ENCODE assay signal across 11 mouse cellular contexts in the genomic region with DNA sequence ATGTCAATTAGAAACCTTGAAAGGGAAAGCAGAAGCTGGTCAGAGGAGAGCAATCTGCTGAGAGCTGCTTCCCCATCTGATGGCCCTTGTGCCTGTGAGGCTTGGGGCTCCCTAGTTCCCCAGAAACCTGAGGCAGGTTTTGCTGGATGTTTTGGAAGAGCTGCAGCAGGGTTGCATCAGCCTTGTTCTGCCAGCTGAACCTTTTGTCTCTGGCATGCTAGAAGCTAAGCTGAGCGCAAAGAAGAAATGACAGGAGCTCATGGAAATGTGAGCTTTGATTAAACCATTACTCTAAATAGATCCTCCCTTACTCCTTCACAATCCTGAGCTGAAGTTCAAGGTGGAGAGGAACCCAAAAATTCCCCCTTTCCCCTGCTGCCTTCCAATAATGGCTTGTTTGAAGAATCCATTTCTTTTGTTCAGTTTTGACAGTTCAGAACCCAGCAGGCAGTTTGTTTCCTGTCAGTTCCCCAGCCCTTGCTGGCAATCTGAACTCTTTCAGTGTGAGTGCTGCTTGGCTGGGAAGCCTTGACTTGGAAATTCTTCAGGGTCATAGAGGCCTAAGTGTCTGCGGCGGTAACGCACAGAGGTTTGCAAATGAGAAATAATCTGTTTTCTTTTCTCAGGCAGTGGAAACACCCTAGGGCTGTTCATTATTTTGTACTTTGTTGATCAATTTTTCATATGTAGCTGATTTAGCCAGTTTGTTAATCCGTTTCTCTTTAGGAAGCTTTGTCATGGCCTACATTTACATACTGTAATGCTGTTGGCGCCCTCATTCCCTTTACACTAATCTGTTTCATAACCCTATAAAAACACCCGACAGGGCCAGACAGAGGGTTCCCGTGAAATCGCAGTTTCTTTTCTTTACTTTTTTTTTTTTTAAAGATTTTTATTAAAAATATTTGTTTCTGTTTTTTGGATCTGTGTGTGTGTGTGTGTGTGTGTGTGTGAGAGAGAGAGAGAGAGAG.
DNase-seq lines count a peak whose midpoint lies in the region; ATAC-seq lines count a peak whose summit lies in the region.
"Had no signal": no experiment of that assay in that cellular context is flagged by ENCODE, and none has a peak within 500 bp of the region (broad histone marks: within the 10 kb centered on the region; RNA-seq: fewer than 3 reads in every experiment).

No protein-coding gene starts in this region.

- H3K27me3 ChIP-seq in forebrain, embryonic 12.5 days, result no peaks in the 10 kb centered on the region
- H3K27me3 ChIP-seq in midbrain, embryonic 15.5 days (replicated peaks), result no peaks in the 10 kb centered on the region
- H3K27me3 ChIP-seq: limb, embryonic 15.5 days had no signal

- no peak overlapping the region for H3K9ac ChIP-seq in forebrain, embryonic 12.5 days
- no peak overlapping the region for H3K9ac ChIP-seq in midbrain, embryonic 15.5 days
- H3K9ac ChIP-seq: limb, embryonic 15.5 days had no signal

- no peak overlapping the region for H3K4me2 ChIP-seq in forebrain, embryonic 12.5 days
- H3K4me2 ChIP-seq in midbrain, embryonic 15.5 days, result no peak overlapping the region
- H3K4me2 ChIP-seq: limb, embryonic 15.5 days had no signal

- DNase-seq in left cerebral cortex, adult 11 months (ENCODE audit: low spot score), result peak; percentile 19
- no peak for DNase-seq in left cerebral cortex, adult 18-20 months (ENCODE audit: low spot score in 2 of 2)
- peak; percentile 32 for DNase-seq in embryo, embryonic 11 days
- no peak for DNase-seq in kidney, postnatal 25 days
- DNase-seq in adrenal gland, adult 8-10 months, result no peak
- DNase-seq: heart, adult 2 months; kidney, adult 8-10 months; spleen, adult 18-20 months had no signal

- H3K27ac ChIP-seq in forebrain, embryonic 12.5 days, result no peak overlapping the region
- H3K27ac ChIP-seq in midbrain, embryonic 15.5 days, result peak overlapping the region; percentile 40; the same call in 1 of the 2 replicates
- H3K27ac ChIP-seq: heart, adult 2 months; limb, embryonic 15.5 days had no signal

- H3K4me3 ChIP-seq in forebrain, embryonic 12.5 days (replicated peaks), result no peak overlapping the region
- no peak overlapping the region for H3K4me3 ChIP-seq in midbrain, embryonic 15.5 days
- H3K4me3 ChIP-seq: heart, adult 2 months; limb, embryonic 15.5 days had no signal

- peak; percentile 33; the same call in 1 of the 2 replicates for ATAC-seq in forebrain, embryonic 12.5 days (ENCODE audit: low FRiP score)
- ATAC-seq in midbrain, embryonic 15.5 days (replicated peaks), result peak; percentile 73

- no peaks in the 10 kb centered on the region for H3K36me3 ChIP-seq in forebrain, embryonic 12.5 days (replicated peaks)
- H3K36me3 ChIP-seq in midbrain, embryonic 15.5 days (replicated peaks), result no peaks in the 10 kb centered on the region
- H3K36me3 ChIP-seq: limb, embryonic 15.5 days had no signal

- WGBS in forebrain, embryonic 12.5 days, result 42% methylated on average over 9 of the region's 9 CpGs
- WGBS in midbrain, embryonic 15.5 days, result 33% methylated on average over 9 of the region's 9 CpGs

- H3K9me3 ChIP-seq in forebrain, embryonic 12.5 days, result no peaks in the 10 kb centered on the region
- H3K9me3 ChIP-seq in midbrain, embryonic 15.5 days, result no peaks in the 10 kb centered on the region
- H3K9me3 ChIP-seq: limb, embryonic 15.5 days had no signal

- H3K4me1 ChIP-seq in forebrain, embryonic 12.5 days, result peaks cover 14% of the 10 kb centered on the region
- H3K4me1 ChIP-seq in midbrain, embryonic 15.5 days, result peaks cover 9% of the 10 kb centered on the region
- H3K4me1 ChIP-seq: limb, embryonic 15.5 days had no signal

Comparison
In these comparisons a context has a peak if more than half of its experiments do, and no peak if none do; other contexts are left out.
1. DNase-seq: peak in left cerebral cortex, adult 11 months (single experiment) and embryo, embryonic 11 days (single experiment); none in left cerebral cortex, adult 18-20 months (0 of 2), kidney, postnatal 25 days (0 of 2) and adrenal gland, adult 8-10 months (single experiment).